Mouse (Mus musculus): ENCODE measurements around the gene Stag3. TPM values are rescaled to one million over a fixed set of nuclear protein-coding genes. Genes with fewer than 3 reads are reported as not detected.

The Stag3 gene
- polyA plus RNA-seq, 1 experiment from 2014 or later, result 4.1 TPM

GRCm38 (mm10) chr5:138258542-138258941 lies 21.5 kb upstream of the Stag3 start:
- Histone ChIP-seq H3K4me2 (no peak overlapping the region), H3K27me3 (no peaks in the 10 kb centered on the region), H3K4me3 (replicated peaks) (no peak overlapping the region), H3K4me1 (peaks cover 43% of the 10 kb centered on the region), H3K9ac (no peak overlapping the region), H3K27ac (no peak overlapping the region), H3K36me3 (peaks cover 49% of the 10 kb centered on the region), H3K9me3 (replicated peaks) (no peaks in the 10 kb centered on the region)
- ATAC-seq (replicated peaks; ENCODE audit: low FRiP score), result no peak
- WGBS, result 83% methylated on average over 6 of the region's 6 CpGs

- H3K27me3 ChIP-seq, result no peaks in the 10 kb centered on the region
- H3K4me3 ChIP-seq (replicated peaks), result no peak overlapping the region
- H3K9me3 ChIP-seq (replicated peaks), result no peaks in the 10 kb centered on the region
- ATAC-seq (replicated peaks; ENCODE audit: low FRiP score), result no peak
- H3K4me1 ChIP-seq, result peaks cover 43% of the 10 kb centered on the region
- 46% methylated on average over 7 of the region's 7 CpGs for WGBS
- no peak overlapping the region for H3K9ac ChIP-seq
- no peak overlapping the region for H3K27ac ChIP-seq
- H3K4me2 ChIP-seq, result no peak overlapping the region
- peaks cover 49% of the 10 kb centered on the region for H3K36me3 ChIP-seq
Measured at GRCm38 (mm10) chr5:138258993-138259392, 21.0 kb upstream of the Stag3 start.

GRCm38 (mm10) chr5:138260051-138260450 lies 20.0 kb upstream of the Stag3 start:
- WGBS, result 80% methylated on average over 10 of the region's 10 CpGs
- H3K4me3 ChIP-seq (replicated peaks), result no peak overlapping the region
- H3K9ac ChIP-seq, result no peak overlapping the region
- H3K4me1 ChIP-seq, result peaks cover 45% of the 10 kb centered on the region
- no peaks in the 10 kb centered on the region for H3K27me3 ChIP-seq
- ATAC-seq (replicated peaks; ENCODE audit: low FRiP score), result no peak
- no peaks in the 10 kb centered on the region for H3K9me3 ChIP-seq (replicated peaks)
- no peak overlapping the region for H3K27ac ChIP-seq
- no peak overlapping the region for H3K4me2 ChIP-seq
- H3K36me3 ChIP-seq, result peaks cover 49% of the 10 kb centered on the region

- peaks cover 51% of the 10 kb centered on the region for H3K36me3 ChIP-seq
- ATAC-seq (replicated peaks; ENCODE audit: low FRiP score), result no peak
- WGBS, result 89% methylated on average over 11 of the region's 11 CpGs
Measured at GRCm38 (mm10) chr5:138260834-138261233, 19.2 kb upstream of the Stag3 start.

GRCm38 (mm10) chr5:138262001-138262400 lies 18.0 kb upstream of the Stag3 start:
- H3K27me3 ChIP-seq, result no peaks in the 10 kb centered on the region
- no peak overlapping the region for H3K9ac ChIP-seq
- peaks cover 60% of the 10 kb centered on the region for H3K36me3 ChIP-seq
- no peaks in the 10 kb centered on the region for H3K9me3 ChIP-seq (replicated peaks)
- H3K27ac ChIP-seq, result no peak overlapping the region
- H3K4me2 ChIP-seq, result peak overlapping the region; percentile 85
- 72% methylated on average over 4 of the region's 4 CpGs for WGBS
- 0 out of 2 replicates have a peak overlapping the region, but pooled peaks have one; percentile 79 for H3K4me3 ChIP-seq (replicated peaks)
- peaks cover 37% of the 10 kb centered on the region for H3K4me1 ChIP-seq
- ATAC-seq (replicated peaks; ENCODE audit: low FRiP score), result no peak

More at GRCm38 (mm10) chr5:138260834-138261233, 19.2 kb upstream of the Stag3 start:
- Histone ChIP-seq H3K4me3 (replicated peaks) (no peak overlapping the region), H3K27ac (no peak overlapping the region), H3K9ac (no peak overlapping the region), H3K27me3 (no peaks in the 10 kb centered on the region), H3K4me1 (peaks cover 44% of the 10 kb centered on the region), H3K9me3 (replicated peaks) (no peaks in the 10 kb centered on the region), H3K4me2 (no peak overlapping the region)

GRCm38 (mm10) chr5:138262582-138263240 lies 17.3 kb upstream of the Stag3 start:
- Histone ChIP-seq H3K36me3 (peaks cover 58% of the 10 kb centered on the region), H3K27ac (no peak overlapping the region), H3K9ac (peak overlapping the region; percentile 92), H3K27me3 (no peaks in the 10 kb centered on the region), H3K4me2 (peak overlapping the region; percentile 85), H3K4me3 (replicated peaks) (peak overlapping the region; percentile 79), H3K4me1 (peaks cover 37% of the 10 kb centered on the region), H3K9me3 (replicated peaks) (no peaks in the 10 kb centered on the region)
- no peak for ATAC-seq (replicated peaks; ENCODE audit: low FRiP score)
- WGBS, result 58% methylated on average over 18 of the region's 18 CpGs

GRCm38 (mm10) chr5:138263260-138264206 lies 16.5 kb upstream of the Stag3 start, which contains the start of gene BC037034:
Gene BC037034 (minus strand): TSS chr5:138264033.
- no peaks in the 10 kb centered on the region for H3K9me3 ChIP-seq (replicated peaks)
- H3K27ac ChIP-seq, result peak within 1 kb of the TSS; percentile 82
- ATAC-seq (replicated peaks; ENCODE audit: low FRiP score), result peak; percentile 92
- H3K4me3 ChIP-seq (replicated peaks), result peak within 1 kb of the TSS; percentile 79
- H3K36me3 ChIP-seq, result peaks cover 51% of the 10 kb centered on the region
- H3K9ac ChIP-seq, result peak within 1 kb of the TSS; percentile 92
- peaks cover 37% of the 10 kb centered on the region for H3K4me1 ChIP-seq
- no peaks in the 10 kb centered on the region for H3K27me3 ChIP-seq
- H3K4me2 ChIP-seq, result peak within 1 kb of the TSS; percentile 85
- under 1% methylated on average over 64 of the region's 71 CpGs for whole genome bisulfite sequencing

GRCm38 (mm10) chr5:138264207-138264578 lies 15.8 kb upstream of the Stag3 start:
- H3K9ac ChIP-seq, result peak overlapping the region; percentile 92
- H3K4me1 ChIP-seq, result peaks cover 31% of the 10 kb centered on the region
- 10% methylated on average over 6 of the region's 6 CpGs for WGBS
- H3K4me2 ChIP-seq, result peak overlapping the region; percentile 85
- peak overlapping the region; percentile 79 for H3K4me3 ChIP-seq (replicated peaks)
- no peaks in the 10 kb centered on the region for H3K9me3 ChIP-seq (replicated peaks)
- peak overlapping the region; percentile 82 for H3K27ac ChIP-seq
- ATAC-seq (replicated peaks; ENCODE audit: low FRiP score), result no peak
- H3K36me3 ChIP-seq, result peaks cover 44% of the 10 kb centered on the region
- no peaks in the 10 kb centered on the region for H3K27me3 ChIP-seq

- Histone ChIP-seq H3K4me3 (replicated peaks) (no peak overlapping the region), H3K27me3 (no peaks in the 10 kb centered on the region), H3K4me1 (peaks cover 28% of the 10 kb centered on the region), H3K36me3 (peaks cover 29% of the 10 kb centered on the region), H3K9ac (no peak overlapping the region), H3K27ac (no peak overlapping the region), H3K9me3 (replicated peaks) (no peaks in the 10 kb centered on the region), H3K4me2 (no peak overlapping the region)
- ATAC-seq (replicated peaks; ENCODE audit: low FRiP score), result no peak
- 96% methylated on average over 4 of the region's 4 CpGs for WGBS
Measured at GRCm38 (mm10) chr5:138265712-138266111, 14.3 kb upstream of the Stag3 start.

- Histone ChIP-seq H3K36me3 (peaks cover 15% of the 10 kb centered on the region), H3K4me1 (peaks cover 25% of the 10 kb centered on the region), H3K4me2 (no peak overlapping the region), H3K9me3 (replicated peaks) (no peaks in the 10 kb centered on the region), H3K9ac (no peak overlapping the region), H3K27ac (no peak overlapping the region), H3K4me3 (replicated peaks) (no peak overlapping the region), H3K27me3 (no peaks in the 10 kb centered on the region)
- ATAC-seq (replicated peaks; ENCODE audit: low FRiP score), result no peak
- 89% methylated on average over 3 of the region's 3 CpGs for whole genome bisulfite sequencing
Measured at GRCm38 (mm10) chr5:138267114-138267513, 12.9 kb upstream of the Stag3 start.

- no peak overlapping the region for H3K4me2 ChIP-seq
- no peak overlapping the region for H3K27ac ChIP-seq
- no peak overlapping the region for H3K4me3 ChIP-seq (replicated peaks)
- no peak overlapping the region for H3K9ac ChIP-seq
- ATAC-seq (replicated peaks; ENCODE audit: low FRiP score), result no peak
- WGBS, result 78% methylated on average over 4 of the region's 4 CpGs
- H3K9me3 ChIP-seq (replicated peaks), result no peaks in the 10 kb centered on the region
- no peaks in the 10 kb centered on the region for H3K27me3 ChIP-seq
- H3K4me1 ChIP-seq, result peaks cover 25% of the 10 kb centered on the region
- H3K36me3 ChIP-seq, result peaks cover 12% of the 10 kb centered on the region
Measured at GRCm38 (mm10) chr5:138268980-138269379, 11.1 kb upstream of the Stag3 start.

GRCm38 (mm10) chr5:138271232-138271631 lies 8.8 kb upstream of the Stag3 start:
- Histone ChIP-seq H3K36me3 (peaks cover 9% of the 10 kb centered on the region), H3K27ac (no peak overlapping the region), H3K9me3 (replicated peaks) (no peaks in the 10 kb centered on the region), H3K4me1 (peaks cover 32% of the 10 kb centered on the region), H3K4me3 (replicated peaks) (no peak overlapping the region), H3K27me3 (no peaks in the 10 kb centered on the region), H3K4me2 (no peak overlapping the region), H3K9ac (no peak overlapping the region)
- ATAC-seq (replicated peaks; ENCODE audit: low FRiP score), result no peak
- WGBS, result 45% methylated on average over 3 of the region's 3 CpGs

Data from kidney, embryonic 15.5 days (tissue).